Mouse (Mus musculus) left cerebral cortex, adult 2 months (tissue): ENCODE results near the gene Tgfb1. TPM values are rescaled to one million over a fixed set of nuclear protein-coding genes. Genes with fewer than 3 reads are reported as not detected.

Source experiments
- DNase-seq, 2 experiments: peaks; one replicate each; pipeline ENCODE4 v3.0.0; 2021 to 2022; ENCODE audit warnings: low spot score in 2 of 2, mixed read lengths in 1 of 2; ENCODE audit errors: extremely low spot score in 1 of 2
- H3K27ac ChIP-seq: fragments of 200-600 bp; 2 replicates; pipeline ENCODE4 v1.8.1; 2022
- H3K4me3 ChIP-seq: fragments of 200-600 bp; 2 replicates; pipeline ENCODE4 v1.8.1; 2022
- CTCF ChIP-seq: fragments of 200-600 bp; IDR thresholded peaks from 2 replicates; pipeline ENCODE4 v1.8.1; 2022; ENCODE audit warnings: antibody characterized with exemption, mild to moderate bottlenecking, moderate library complexity
- intact Hi-C: fragments of 180-260 bp; cut with DNase I; formaldehyde crosslinking; loops from one replicate; pipeline ENCODE4 v1.15.1; 2025
- total RNA-seq, 2 experiments: library from RNA; stranded (reverse); gene quantifications; 2 replicates each; pipeline ENCODE4 v1.2.3; 2021

Tgfb1 gene
- total RNA-seq, 2 experiments from 2014 or later: 7.3 to 10.7 TPM

DNA sequence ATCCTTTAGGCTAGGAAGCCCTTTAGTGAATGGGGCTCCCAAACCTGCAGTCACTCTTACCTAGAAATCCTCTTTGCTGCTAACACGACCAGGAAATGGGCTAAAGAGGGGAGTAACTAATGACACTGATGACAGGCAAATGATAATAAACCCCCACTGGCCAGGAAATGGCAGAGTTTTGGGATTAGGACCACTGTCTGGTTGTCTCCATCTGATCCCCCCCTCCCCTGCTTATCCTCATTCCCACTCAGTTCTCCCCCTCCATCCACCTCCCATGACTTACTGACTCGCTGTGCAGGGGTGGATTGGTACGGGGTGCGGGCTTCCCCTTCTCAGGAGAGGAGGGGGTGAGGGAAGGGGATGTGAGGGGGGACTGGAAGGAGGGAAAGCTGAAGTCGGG, 3.2 kb downstream of the Tgfb1 start:
- no peak overlapping the region for H3K27ac ChIP-seq
- intact Hi-C loops: no loop called here
- DNase-seq: no peak
- no peak for TF ChIP-seq CTCF
- H3K4me3 ChIP-seq: no peak overlapping the region

DNA sequence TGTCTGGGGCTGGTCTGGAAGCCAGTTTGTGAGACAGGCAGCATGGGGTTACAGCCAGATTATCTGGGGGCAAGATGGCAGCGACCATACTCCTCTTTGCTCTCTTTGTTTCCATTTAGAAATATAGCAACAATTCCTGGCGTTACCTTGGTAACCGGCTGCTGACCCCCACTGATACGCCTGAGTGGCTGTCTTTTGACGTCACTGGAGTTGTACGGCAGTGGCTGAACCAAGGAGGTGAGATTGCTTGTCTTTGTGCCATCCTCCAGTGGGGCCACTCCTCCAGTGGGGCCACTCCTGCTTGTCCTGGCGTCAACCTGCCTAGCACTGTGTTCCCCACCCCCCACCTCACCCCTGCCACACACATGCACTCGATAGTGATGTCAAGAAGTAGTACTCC, 7.3 kb downstream of the Tgfb1 start:
- Histone ChIP-seq H3K27ac (no peak overlapping the region), H3K4me3 (no peak overlapping the region)
- DNase-seq: no peak
- intact Hi-C loops: no loop called here
- TF ChIP-seq CTCF: no peak

DNA sequence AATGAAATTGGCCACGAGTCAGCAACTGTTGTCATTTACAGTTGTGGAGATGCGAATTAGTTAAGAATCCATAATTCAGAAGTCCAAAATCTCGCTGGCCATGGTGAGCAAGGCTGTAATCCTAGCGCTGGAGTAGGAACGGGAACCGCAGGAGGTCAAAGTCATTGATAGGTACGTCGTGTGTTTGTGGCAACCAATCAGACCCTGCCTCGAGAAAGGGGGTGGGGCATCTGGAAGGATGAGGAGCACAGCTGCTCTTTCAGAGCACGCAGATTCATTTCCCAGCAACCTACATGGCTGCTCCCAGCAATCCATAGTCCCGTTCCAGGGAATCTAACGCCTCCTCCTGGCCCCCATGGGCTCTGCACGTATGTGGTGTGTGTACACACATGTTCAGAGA, 13.0 kb downstream of the Tgfb1 start:
- no peak for TF ChIP-seq CTCF
- H3K4me3 ChIP-seq: no peak overlapping the region
- no peak overlapping the region for H3K27ac ChIP-seq
- intact Hi-C loops: no loop called here
- no peak for DNase-seq

DNA sequence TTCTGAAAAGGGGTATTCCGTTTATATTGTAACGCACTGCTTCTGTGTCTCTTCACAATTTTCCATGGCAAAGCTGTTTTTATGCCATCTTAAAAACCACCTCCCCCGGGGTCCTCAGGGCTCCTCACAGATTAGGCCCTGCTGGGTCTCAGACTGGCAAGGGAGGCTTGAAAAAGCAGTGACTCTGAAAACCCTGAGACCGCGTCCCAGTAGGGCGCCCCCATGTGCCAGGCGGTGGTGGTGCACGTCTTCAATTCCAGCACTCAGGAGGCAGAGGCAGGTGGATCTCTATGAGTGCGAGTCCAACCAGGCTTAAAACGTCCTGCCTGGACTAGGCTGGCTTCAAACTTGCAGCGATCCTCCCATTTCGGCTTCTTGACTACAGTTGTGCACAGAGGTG, 13.9 kb downstream of the Tgfb1 start:
- Histone ChIP-seq H3K4me3 (no peak overlapping the region), H3K27ac (no peak overlapping the region)
- intact Hi-C loops: no loop called here
- no peak for DNase-seq
- TF ChIP-seq CTCF: peak; percentile 14

DNA sequence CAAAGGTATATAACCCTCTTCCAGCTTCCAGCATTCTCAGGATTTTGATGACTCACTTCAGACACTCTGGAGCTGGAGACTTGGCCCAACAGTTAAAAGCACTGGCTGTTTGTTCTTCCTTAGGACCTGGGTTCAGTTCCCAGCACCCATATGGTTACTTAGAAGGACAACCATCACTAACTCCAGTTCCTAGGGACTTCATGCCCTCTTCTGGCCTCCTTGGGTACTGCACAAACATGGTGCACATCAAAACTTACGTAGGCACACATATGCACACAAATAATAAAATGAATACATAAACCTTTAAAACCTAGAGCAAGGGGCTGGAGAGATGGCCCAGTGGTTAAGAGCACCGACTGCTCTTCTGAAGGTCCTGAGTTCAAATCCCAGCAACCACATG, 15.5 kb downstream of the Tgfb1 start:
- intact Hi-C loops: no loop called here
- TF ChIP-seq CTCF: peak; percentile 11
- H3K27ac ChIP-seq: no peak overlapping the region
- no peak for DNase-seq
- no peak overlapping the region for H3K4me3 ChIP-seq

DNA sequence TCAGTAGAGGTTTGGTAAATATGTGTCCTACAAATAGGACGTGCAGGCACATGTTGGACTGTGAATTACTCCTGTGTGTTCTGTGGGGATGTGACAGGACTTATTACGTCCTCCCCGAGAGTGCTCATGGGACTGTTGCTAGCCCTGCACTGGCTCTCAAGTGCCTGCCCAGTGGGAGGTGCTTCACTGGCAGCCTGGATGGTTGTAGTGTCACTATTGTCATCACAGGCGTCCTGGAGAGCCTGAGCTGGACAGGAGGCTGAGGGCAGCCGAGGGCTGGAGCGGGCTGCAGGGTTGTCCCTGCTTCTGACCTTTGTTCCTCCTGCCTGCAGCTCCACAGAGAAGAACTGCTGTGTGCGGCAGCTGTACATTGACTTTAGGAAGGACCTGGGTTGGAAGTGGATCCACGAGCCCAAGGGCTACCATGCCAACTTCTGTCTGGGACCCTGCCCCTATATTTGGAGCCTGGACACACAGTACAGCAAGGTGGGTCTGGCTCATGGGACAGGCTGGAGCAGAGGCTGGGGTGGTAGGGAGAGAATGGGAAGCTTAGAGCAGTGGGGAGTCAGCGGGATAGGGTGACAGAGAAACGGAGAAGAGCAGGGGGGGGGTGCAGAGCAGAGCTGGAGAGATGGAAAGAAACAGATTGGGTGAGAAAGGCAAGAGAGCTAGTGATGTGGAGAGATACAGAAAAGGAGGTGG, 17.1 kb downstream of the Tgfb1 start:
- no peak for TF ChIP-seq CTCF
- intact Hi-C loops: no loop called here
- Histone ChIP-seq H3K27ac (no peak overlapping the region), H3K4me3 (peak overlapping the region; percentile 27; the same call in 1 of the 2 replicates)
- no peak for DNase-seq

DNA sequence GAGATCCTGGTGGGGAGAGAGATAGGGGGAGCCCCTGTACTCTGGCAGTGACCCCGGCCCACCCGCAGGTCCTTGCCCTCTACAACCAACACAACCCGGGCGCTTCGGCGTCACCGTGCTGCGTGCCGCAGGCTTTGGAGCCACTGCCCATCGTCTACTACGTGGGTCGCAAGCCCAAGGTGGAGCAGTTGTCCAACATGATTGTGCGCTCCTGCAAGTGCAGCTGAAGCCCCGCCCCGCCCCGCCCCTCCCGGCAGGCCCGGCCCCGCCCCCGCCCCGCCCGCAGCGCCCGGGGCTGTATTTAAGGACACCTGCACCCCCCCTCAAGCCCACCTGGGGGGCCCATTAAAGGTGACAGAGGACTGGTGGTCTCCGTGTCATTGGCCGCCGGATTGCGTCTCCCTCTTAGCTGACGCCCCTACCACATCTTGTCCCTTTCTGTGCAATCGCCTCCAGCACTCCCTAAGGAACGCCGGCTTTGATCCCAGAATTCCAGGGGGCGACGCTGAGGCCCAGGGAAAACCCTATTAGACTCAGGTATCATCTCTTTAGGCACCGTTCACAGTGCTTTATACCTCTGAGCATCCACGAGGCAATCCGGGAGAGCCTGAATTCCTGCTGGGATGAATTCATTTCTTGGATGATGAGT, 18.0 kb downstream of the Tgfb1 start:
- DNase-seq: no peak
- Histone ChIP-seq H3K4me3 (peak overlapping the region; percentile 37), H3K27ac (no peak overlapping the region)
- no peak for TF ChIP-seq CTCF
- intact Hi-C loops: no loop called here

DNA sequence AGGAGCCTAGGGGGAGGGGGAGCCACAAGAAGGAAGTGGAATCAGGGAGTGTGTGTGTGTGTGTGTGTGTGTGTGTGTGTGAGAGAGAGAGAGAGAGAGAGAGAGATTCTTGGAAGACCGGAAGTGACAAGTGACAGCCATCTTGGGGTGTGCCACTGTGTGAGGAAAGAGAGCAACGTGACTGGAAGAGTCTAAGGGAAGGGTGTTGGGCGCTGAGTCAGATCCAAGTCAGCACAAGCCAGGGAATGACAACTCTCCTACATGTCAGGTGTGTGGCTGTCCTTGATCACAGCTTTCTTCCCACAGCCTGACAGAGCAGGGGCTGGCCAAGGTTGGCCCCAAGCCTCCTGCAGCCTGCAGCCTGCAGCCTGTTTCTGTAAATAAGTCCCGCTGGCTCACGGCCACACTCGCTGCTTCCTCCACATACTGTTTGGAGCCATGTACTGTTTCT, 19.0 kb downstream of the Tgfb1 start:
- intact Hi-C loops: no loop called here
- DNase-seq: peak; percentile 45 to 57
- no peak overlapping the region for H3K4me3 ChIP-seq
- TF ChIP-seq CTCF: no peak
- H3K27ac ChIP-seq: peak overlapping the region; percentile 57

DNA sequence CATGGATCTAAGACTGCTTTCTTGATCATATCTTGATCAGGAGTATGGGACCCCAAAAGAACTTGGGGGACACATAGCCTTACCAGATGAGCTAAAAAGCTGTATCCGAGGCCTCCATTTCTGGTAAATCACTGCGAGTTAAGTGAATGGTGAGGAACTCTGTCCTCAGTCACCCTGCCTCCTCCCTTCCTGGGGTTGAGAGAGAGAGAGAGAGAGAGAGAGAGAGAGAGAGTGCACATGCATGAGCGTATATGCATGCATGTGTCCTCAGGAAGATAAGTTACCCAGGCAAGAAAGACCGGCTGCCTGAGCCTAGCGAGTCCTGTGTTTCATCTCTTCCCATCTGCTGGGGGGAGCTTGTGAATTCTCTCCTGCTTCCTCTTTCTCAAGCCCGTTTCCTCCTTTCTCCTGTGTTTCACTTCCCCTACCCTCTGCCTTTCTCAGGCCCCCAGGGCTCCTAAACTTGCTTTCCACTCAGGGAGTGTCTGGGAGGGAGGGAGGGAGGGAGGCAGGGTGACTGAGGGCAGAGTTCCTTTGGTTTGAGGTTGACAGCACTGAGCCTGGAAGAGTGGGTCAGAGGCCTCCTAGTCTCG, 19.9 kb downstream of the Tgfb1 start:
- Histone ChIP-seq H3K4me3 (no peak overlapping the region), H3K27ac (peak overlapping the region; percentile 57; the same call in 1 of the 2 replicates)
- no peak for DNase-seq
- TF ChIP-seq CTCF: no peak
- intact Hi-C loops: no loop called here

DNA sequence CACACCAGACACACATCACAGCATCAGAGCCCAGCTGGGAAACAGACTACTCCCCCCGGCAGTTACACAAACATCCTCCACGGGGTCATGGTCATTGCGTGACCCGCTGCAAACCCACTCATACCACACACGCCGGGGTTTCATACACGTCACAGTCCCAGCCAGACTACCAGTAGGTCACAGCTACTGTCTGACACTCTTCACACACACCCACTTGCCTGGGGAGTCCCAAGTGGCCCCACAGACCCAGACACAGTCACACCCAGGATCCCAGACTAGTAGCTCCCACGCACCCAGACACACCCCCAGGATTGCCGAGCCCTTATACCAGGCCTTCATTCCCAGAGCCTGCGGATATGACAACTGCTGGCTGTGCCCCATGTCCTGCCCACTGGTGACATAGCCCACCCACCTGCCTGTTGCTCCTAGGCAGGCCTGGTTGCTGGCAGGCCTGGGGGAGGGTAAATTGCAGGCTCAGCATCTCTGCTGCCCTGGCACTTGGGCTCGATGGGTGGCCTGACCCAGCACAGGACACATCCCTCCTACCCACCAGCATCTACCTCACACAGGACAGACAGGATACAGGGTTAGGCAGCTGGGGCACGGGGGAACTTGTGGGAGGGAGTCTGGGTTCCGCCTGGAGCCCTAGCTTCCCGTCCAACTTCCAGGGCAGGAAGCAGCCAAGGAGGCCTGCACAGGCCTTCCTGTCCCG, 20.9 kb downstream of the Tgfb1 start:
- intact Hi-C loops: no loop called here
- peak overlapping the region; percentile 54 for H3K27ac ChIP-seq
- TF ChIP-seq CTCF: no peak
- DNase-seq: no peak
- no peak overlapping the region for H3K4me3 ChIP-seq

DNA sequence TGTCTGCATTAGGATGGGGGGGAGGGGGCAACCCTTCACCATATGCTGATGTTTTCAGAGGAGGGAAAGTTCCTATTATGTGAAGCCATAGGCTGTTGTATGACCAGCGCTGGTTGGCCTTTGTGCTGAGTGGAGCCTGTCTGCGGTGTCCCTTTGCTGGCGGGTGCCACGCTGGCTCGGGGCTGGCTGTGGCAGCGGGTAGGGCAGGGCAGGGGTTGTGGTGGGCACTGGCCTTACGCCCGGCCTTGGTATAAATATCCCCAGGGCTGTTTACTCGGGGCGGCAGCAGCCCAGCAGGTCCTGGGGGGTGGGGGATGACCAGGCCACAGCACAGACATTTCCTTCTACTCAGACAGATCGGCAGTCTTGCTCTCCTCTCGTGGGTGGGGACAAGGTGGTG, 23.2 kb downstream of the Tgfb1 start:
- Histone ChIP-seq H3K4me3 (no peak overlapping the region), H3K27ac (peak overlapping the region; percentile 80)
- peak in 1 of 2 experiments; percentile 54 for DNase-seq
- no peak for TF ChIP-seq CTCF
- intact Hi-C loops: loop anchor here (2.0 kb wide), 1 partner anchor 33 kb away; no protein-coding TSS in a partner anchor
